ENCODE assay signal across 8 mouse cellular contexts in the genomic region with DNA sequence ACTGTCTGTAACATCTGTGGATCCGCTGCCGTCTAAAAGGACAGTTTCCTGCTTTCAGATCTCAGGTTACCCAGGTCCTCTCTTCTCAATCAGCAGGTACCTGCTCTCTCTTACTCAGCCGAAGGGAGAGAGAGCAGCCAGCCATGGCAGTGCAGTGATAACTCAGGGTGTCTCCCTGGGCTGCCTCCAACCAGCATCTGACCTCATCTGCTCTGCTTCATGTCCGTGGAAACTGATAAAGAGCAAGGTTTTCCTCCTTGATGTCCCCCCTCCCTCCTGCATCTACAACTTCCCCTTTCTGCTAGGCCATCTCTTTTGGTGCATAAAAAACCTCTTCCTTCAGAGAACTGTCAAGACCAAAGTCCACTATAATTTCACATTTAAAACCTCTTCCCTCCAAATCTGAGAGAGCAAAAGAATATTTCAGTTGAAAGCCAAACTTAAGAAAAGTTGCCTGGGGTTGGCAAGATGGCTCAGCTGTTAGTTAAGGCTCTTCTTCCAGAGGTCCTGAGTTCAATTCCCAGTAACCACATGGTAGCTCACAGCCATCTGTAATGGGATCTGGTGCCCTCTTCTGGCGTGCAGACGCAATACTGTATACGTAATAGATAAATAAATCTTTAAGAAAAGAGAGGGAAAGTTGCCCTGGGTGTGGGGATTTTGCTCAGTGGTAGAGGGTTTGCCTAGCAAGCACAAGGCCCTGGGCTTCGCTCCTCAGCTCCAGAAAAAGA. TPM values are rescaled to one million over a fixed set of nuclear protein-coding genes. Genes with fewer than 3 reads are reported as not detected.
DNase-seq lines count a peak whose midpoint lies in the region; ATAC-seq and TF ChIP-seq lines count a peak whose summit lies in the region.

No protein-coding gene starts in this region.

- 61% methylated on average over 8 of the region's 8 CpGs for WGBS in midbrain, embryonic 15.5 days

- peak; percentile 49 for TF ChIP-seq POLR2A in CH12.LX (IDR thresholded peaks at IDR 0.05; ENCODE audit: low read depth, low read length)

- H3K27me3 ChIP-seq in CH12.LX (replicated peaks), result no peaks in the 10 kb centered on the region
- no peaks in the 10 kb centered on the region for H3K27me3 ChIP-seq in midbrain, embryonic 15.5 days (replicated peaks)

- TF ChIP-seq CTCF in CH12.LX (conservative IDR thresholded peaks at IDR 0.05 in 1 of 2, IDR thresholded peaks at IDR 0.05 in 1 of 2; ENCODE audit: low read depth in 2 of 2, low read length in 2 of 2), result peak; percentile 23 to 80; a peak in 2 of 4 replicates

- peak; percentile 71 for ATAC-seq in erythroid progenitor cell, adult 5-6 weeks (replicated peaks; ENCODE audit: low FRiP score, poor library complexity, severe bottlenecking)
- peak; percentile 76 for ATAC-seq in neutrophil, adult 5-6 weeks (ENCODE audit: extremely low read depth, insufficient number of reproducible peaks, low FRiP score, poor library complexity, severe bottlenecking)
- no peak for ATAC-seq in midbrain, embryonic 15.5 days (replicated peaks)

- H3K4me2 ChIP-seq in CH12.LX (ENCODE audit: insufficient read depth, low read depth, poor library complexity, severe bottlenecking), result no peak overlapping the region
- H3K4me2 ChIP-seq in midbrain, embryonic 15.5 days, result no peak overlapping the region

- H3K27ac ChIP-seq in CH12.LX (ENCODE audit: insufficient read depth, low read depth), result peak overlapping the region; percentile 80
- no peak overlapping the region for H3K27ac ChIP-seq in midbrain, embryonic 15.5 days

- TF ChIP-seq EP300 in CH12.LX (IDR thresholded peaks at IDR 0.05; ENCODE audit: low read length), result peak; percentile 17

- H3K4me1 ChIP-seq in CH12.LX (ENCODE audit: control insufficient read depth in 1 of 2, insufficient read depth in 2 of 2), result peaks cover 14 to 60% of the 10 kb centered on the region in 2 experiments
- H3K4me1 ChIP-seq in midbrain, embryonic 15.5 days, result peaks cover 2% of the 10 kb centered on the region; the same call in 1 of the 2 replicates

- H3K9ac ChIP-seq in CH12.LX (ENCODE audit: insufficient read depth, low read depth), result no peak overlapping the region
- no peak overlapping the region for H3K9ac ChIP-seq in midbrain, embryonic 15.5 days

- peak; percentile 69 for TF ChIP-seq RAD21 in CH12.LX (IDR thresholded peaks at IDR 0.05; ENCODE audit: low read depth, low read length)

- DNase-seq in heart, adult 11 months, result peak; percentile 91
- DNase-seq in heart, adult 18-20 months, result no peak
- DNase-seq in CH12.LX (ENCODE audit: extremely low read depth), result peak; percentile 94
- DNase-seq in urinary bladder, postnatal 25 days (ENCODE audit: low spot score), result no peak
- DNase-seq in right cerebral cortex, postnatal 25 days, result no peak

- dilution Hi-C loops in CH12.LX (cut with MboI; ENCODE audit: extremely low pct_ligation_motif_present, extremely low pct_unique_long_range_greater_than_20kb, low sequenced_read_pairs), result no loop called here

- in situ Hi-C loops in CH12.LX (cut with MboI; ENCODE audit: low pct_ligation_motif_present, low pct_unique_long_range_greater_than_20kb, low sequenced_read_pairs), result loop anchor here (5.0 to 10.0 kb wide), 3 partner anchors 94 to 363 kb away; a partner anchor contains a TSS

- peaks cover 2% of the 10 kb centered on the region for H3K9me3 ChIP-seq in CH12.LX (replicated peaks; ENCODE audit: low read length)
- no peaks in the 10 kb centered on the region for H3K9me3 ChIP-seq in midbrain, embryonic 15.5 days

- H3K36me3 ChIP-seq in CH12.LX (replicated peaks in 1 of 2; ENCODE audit: control insufficient read depth in 1 of 2, insufficient read depth in 1 of 2, low read length in 1 of 2), result no peaks in the 10 kb centered on the region
- H3K36me3 ChIP-seq in midbrain, embryonic 15.5 days (replicated peaks), result no peaks in the 10 kb centered on the region

- H3K4me3 ChIP-seq in CH12.LX (replicated peaks in 1 of 3; ENCODE audit: low read depth in 2 of 3, low read length in 2 of 3, poor library complexity in 1 of 3), result no peak overlapping the region
- no peak overlapping the region for H3K4me3 ChIP-seq in midbrain, embryonic 15.5 days

- H3K79me2 ChIP-seq in CH12.LX (replicated peaks; ENCODE audit: control insufficient read depth, extremely low read depth, insufficient read depth, poor library complexity, severe bottlenecking), result no peaks in the 10 kb centered on the region; the same call in none of the 2 replicates

TF ChIP-seq in CH12.LX, 34 proteins besides CTCF, POLR2A, EP300 and RAD21:
- TF ChIP-seq ZKSCAN1 (IDR thresholded peaks at IDR 0.05; ENCODE audit: borderline replicate concordance, low read depth, low read length) (no peak), MAFK (IDR thresholded peaks at IDR 0.05; ENCODE audit: insufficient replicate concordance, low read length) (no peak), MYC (IDR thresholded peaks at IDR 0.05; ENCODE audit: low read depth, low read length) (peak; percentile 98), TBP (conservative IDR thresholded peaks at IDR 0.05; ENCODE audit: low read depth, low read length) (0 out of 2 replicates have a peak, but pooled peaks have one; percentile 29), ZNF384 (IDR thresholded peaks at IDR 0.05; ENCODE audit: low read depth, low read length) (peak; percentile 49; the same call in 1 of the 2 replicates), MAX (IDR thresholded peaks at IDR 0.05; ENCODE audit: low read length) (peak; percentile 80), MAZ (IDR thresholded peaks at IDR 0.05; ENCODE audit: low read depth, low read length) (peak; percentile 98), SIN3A (IDR thresholded peaks at IDR 0.05; ENCODE audit: low read length) (0 out of 2 replicates have a peak, but pooled peaks have one; percentile 19), ELF1 (IDR thresholded peaks at IDR 0.05; ENCODE audit: low read depth, low read length) (0 out of 2 replicates have a peak, but pooled peaks have one; percentile 6), MEF2A (IDR thresholded peaks at IDR 0.05; ENCODE audit: borderline replicate concordance, low read depth, low read length) (no peak), NRF1 (IDR thresholded peaks at IDR 0.05; ENCODE audit: low read depth, low read length) (no peak), KAT2A (IDR thresholded peaks at IDR 0.05; ENCODE audit: insufficient replicate concordance, low read length) (no peak), ZC3H11A (IDR thresholded peaks at IDR 0.05; ENCODE audit: low read depth, low read length) (peak; percentile 18; the same call in 1 of the 2 replicates), ZMIZ1 (IDR thresholded peaks at IDR 0.05; ENCODE audit: low read depth, low read length) (no peak), ETS1 (conservative IDR thresholded peaks at IDR 0.05; ENCODE audit: low read depth, low read length) (peak; percentile 53), SMC3 (IDR thresholded peaks at IDR 0.05; ENCODE audit: low read depth, low read length) (peak; percentile 73), MXI1 (IDR thresholded peaks at IDR 0.05; ENCODE audit: low read depth, low read length) (peak; percentile 35; the same call in 1 of the 2 replicates), USF2 (conservative IDR thresholded peaks at IDR 0.05; ENCODE audit: low read depth, low read length) (no peak), CHD1 (IDR thresholded peaks at IDR 0.05; ENCODE audit: low read depth, low read length) (0 out of 2 replicates have a peak, but pooled peaks have one; percentile 75)

RNA-seq across cellular contexts. Expression of a gene that starts 9.4 kb away (rescaled TPM):
- total RNA-seq in heart, adult 18-20 months (2021), result 100 to 1,000 TPM in 1 of 2 experiments, 10 to 100 TPM in 1; 98.4 to 111 TPM
- total RNA-seq in CH12.LX (2012; rRNA removed) (63.6 and 67.7 TPM in 2 replicates), CH12.LX (2014; rRNA removed) (110 and 117 TPM in 2 replicates)
- 228 and 241 TPM in 2 replicates for polyA plus RNA-seq in CH12.LX (2012; ENCODE audit: insufficient read length, low read depth)
- 36.8 and 49.5 TPM in 2 replicates for total RNA-seq in erythroid progenitor cell, adult 5-6 weeks (2015; ENCODE audit: low replicate concordance)
- 10.1 and 29.1 TPM in 2 replicates for total RNA-seq in erythroid progenitor cell, adult 5-6 weeks (2017; ENCODE audit: low replicate concordance)
- total RNA-seq in neutrophil, adult 5-6 weeks (2017), result 59.5 and 71.5 TPM in 2 replicates
- 173 and 176 TPM in 2 replicates for polyA plus RNA-seq in midbrain, embryonic 15.5 days (2015; fragmentation: Nextera tagmentation; extraction: Ambion mirVana)

RNA-seq across cellular contexts. Expression of a gene that starts 47.4 kb away (rescaled TPM):
- total RNA-seq in heart, adult 18-20 months (2021), result 100 to 1,000 TPM in 1 of 2 experiments, 10 to 100 TPM in 1; 96.6 to 104 TPM
- total RNA-seq in CH12.LX (2012; rRNA removed) (19.0 and 27.4 TPM in 2 replicates), CH12.LX (2014; rRNA removed) (4.8 and 6.4 TPM in 2 replicates)
- 13.5 and 15.0 TPM in 2 replicates for polyA plus RNA-seq in CH12.LX (2012; ENCODE audit: insufficient read length, low read depth)
- total RNA-seq in erythroid progenitor cell, adult 5-6 weeks (2015; ENCODE audit: low replicate concordance), result 32.1 and 36.9 TPM in 2 replicates
- 35.2 and 35.3 TPM in 2 replicates for total RNA-seq in erythroid progenitor cell, adult 5-6 weeks (2017; ENCODE audit: low replicate concordance)
- 17.1 and 19.8 TPM in 2 replicates for total RNA-seq in neutrophil, adult 5-6 weeks (2017)
- polyA plus RNA-seq in midbrain, embryonic 15.5 days (2015; fragmentation: Nextera tagmentation; extraction: Ambion mirVana), result 28.4 and 31.0 TPM in 2 replicates

Comparison
In these comparisons a context has a peak if more than half of its experiments do, and no peak if none do; other contexts are left out.
1. DNase-seq: peak in heart, adult 11 months (single experiment) and CH12.LX (single experiment); none in heart, adult 18-20 months (0 of 2), urinary bladder, postnatal 25 days (single experiment) and right cerebral cortex, postnatal 25 days (single experiment).